Comparison of ENCODE assay signal across 8 mouse cellular contexts in the genomic region with DNA sequence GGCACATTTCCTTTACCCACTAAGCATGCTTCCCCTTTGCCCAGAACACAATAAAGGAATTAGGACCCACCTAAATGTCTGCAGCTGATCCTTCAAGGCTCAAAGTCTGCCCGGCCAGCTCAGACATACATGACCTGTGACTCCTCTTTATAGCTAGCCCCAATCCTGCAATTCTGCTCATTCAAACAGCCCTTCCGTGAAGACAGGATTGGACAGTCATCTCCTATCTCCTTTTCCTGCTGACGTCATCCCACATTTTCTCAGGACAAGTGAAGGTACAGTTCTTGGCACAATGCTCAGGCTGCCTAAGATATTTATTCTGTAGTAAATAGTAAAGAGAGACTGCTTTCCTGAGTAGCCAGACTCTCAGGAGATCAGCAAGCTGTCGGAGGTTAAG. TPM values are rescaled to one million over a fixed set of nuclear protein-coding genes. Genes with fewer than 3 reads are reported as not detected.
DNase-seq lines count a peak whose midpoint lies in the region; ATAC-seq lines count a peak whose summit lies in the region.

No protein-coding gene starts in this region.

- peaks cover 22% of the 10 kb centered on the region for H3K36me3 ChIP-seq in embryonic facial prominence, embryonic 10.5 days (replicated peaks)
- no peaks in the 10 kb centered on the region for H3K36me3 ChIP-seq in hindbrain, embryonic 16.5 days (ENCODE audit: control insufficient read depth, insufficient read depth, low read length)

- no peak for ATAC-seq in hindbrain, embryonic 16.5 days
- ATAC-seq in megakaryocyte-erythroid progenitor cell, adult 5-6 weeks (replicated peaks; ENCODE audit: low FRiP score, low TSS enrichment, poor library complexity, severe bottlenecking) = peak; percentile 6; the same call in 1 of the 2 replicates
- ATAC-seq in CD4-positive, CD25-positive, alpha-beta regulatory T cell, adult 4 months = no peak

- H3K4me2 ChIP-seq in hindbrain, embryonic 16.5 days (ENCODE audit: low read length) = peak overlapping the region; percentile 96

- peak overlapping the region; percentile 92; the same call in 1 of the 2 replicates for H3K27ac ChIP-seq in embryonic facial prominence, embryonic 10.5 days (replicated peaks)
- 0 out of 2 replicates have a peak overlapping the region, but pooled peaks have one; percentile 14 for H3K27ac ChIP-seq in hindbrain, embryonic 16.5 days (ENCODE audit: low read depth, low read length)

- H3K9me3 ChIP-seq in embryonic facial prominence, embryonic 10.5 days = no peaks in the 10 kb centered on the region
- H3K9me3 ChIP-seq in hindbrain, embryonic 16.5 days (ENCODE audit: control insufficient read depth, low read length) = no peaks in the 10 kb centered on the region

- DNase-seq in heart, adult 11 months = peak; percentile 91
- no peak for DNase-seq in heart, postnatal 4 days
- no peak for DNase-seq in embryonic facial prominence, embryonic 10.5 days (ENCODE audit: low spot score)
- DNase-seq in cerebellum, postnatal 25 days = no peak
- no peak for DNase-seq in left cerebral cortex, adult 11 months (ENCODE audit: low spot score)

- peak overlapping the region; percentile 94 for H3K4me3 ChIP-seq in embryonic facial prominence, embryonic 10.5 days
- H3K4me3 ChIP-seq in hindbrain, embryonic 16.5 days (ENCODE audit: low read length) = no peak overlapping the region

- no peak overlapping the region; the same call in 1 of the 2 replicates for H3K9ac ChIP-seq in hindbrain, embryonic 16.5 days (ENCODE audit: low read depth, low read length)

- 50% methylated on average over 4 of the region's 4 CpGs for WGBS in embryonic facial prominence, embryonic 10.5 days
- WGBS in hindbrain, embryonic 16.5 days = 31% methylated on average over 4 of the region's 4 CpGs

- H3K27me3 ChIP-seq in embryonic facial prominence, embryonic 10.5 days (replicated peaks; ENCODE audit: low read depth, poor library complexity, severe bottlenecking) = peaks cover 20% of the 10 kb centered on the region
- H3K27me3 ChIP-seq in hindbrain, embryonic 16.5 days (replicated peaks; ENCODE audit: control insufficient read depth, insufficient read depth, low read length) = no peaks in the 10 kb centered on the region

- H3K4me1 ChIP-seq in embryonic facial prominence, embryonic 10.5 days = peaks cover 63% of the 10 kb centered on the region
- peaks cover 22% of the 10 kb centered on the region for H3K4me1 ChIP-seq in hindbrain, embryonic 16.5 days (ENCODE audit: control insufficient read depth, insufficient read depth, low read depth, low read length)

RNA-seq across cellular contexts. Expression of gene Elmsan1, which starts 1.6 kb away (rescaled TPM):
- total RNA-seq in heart, postnatal 4 days (2021) = 10 to 100 TPM; 18.5 to 18.6 TPM
- 7.3 and 8.2 TPM in 2 replicates for polyA plus RNA-seq in embryonic facial prominence, embryonic 10.5 days (2016; fragmentation: Nextera tagmentation; extraction: Ambion mirVana)
- 3.1 and 4.3 TPM in 2 replicates for polyA plus RNA-seq in hindbrain, embryonic 16.5 days (2015; fragmentation: Nextera tagmentation; extraction: Ambion mirVana)
- 29.6 and 42.1 TPM in 2 replicates for total RNA-seq in megakaryocyte-erythroid progenitor cell, adult 5-6 weeks (2014; fragmentation: Nextera tagmentation)
- total RNA-seq in megakaryocyte-erythroid progenitor cell, adult 5-6 weeks (2017) = 12.9 and 13.2 TPM in 2 replicates
- 1 to 10 TPM; 7.3 to 8.2 TPM for polyA plus RNA-seq in CD4-positive, CD25-positive, alpha-beta regulatory T cell, adult 4 months (2017; shearing (Covaris generic))
